Mouse (Mus musculus) gastrocnemius, adult 18-20 months (tissue): ENCODE data around the gene Gm13103. TPM values are rescaled to one million over a fixed set of nuclear protein-coding genes. Genes with fewer than 3 reads are reported as not detected.
"Not testable (repeated sequence)": the region's sequence is repeated elsewhere in the genome, so short reads cannot be mapped to it uniquely, and the experiment has no call there.

Source experiments
- DNase-seq: peaks from one replicate; pipeline ENCODE4 v3.0.0; 2021; ENCODE audit warnings: low spot score
- long read RNA-seq, 2 experiments: library from polyadenylated mRNA; stranded (forward); transcript quantifications; one replicate each; pipeline ENCODE4 v2.0.0; 2021
- total RNA-seq, 2 experiments: library from RNA; stranded (reverse); gene quantifications; 2 replicates each; pipeline ENCODE4 v1.2.3; 2021

The Gm13103 gene
- not detected for total RNA-seq
- long read RNA-seq, experiment 1: 0 reads
- long read RNA-seq, experiment 2: 0 reads

DNA sequence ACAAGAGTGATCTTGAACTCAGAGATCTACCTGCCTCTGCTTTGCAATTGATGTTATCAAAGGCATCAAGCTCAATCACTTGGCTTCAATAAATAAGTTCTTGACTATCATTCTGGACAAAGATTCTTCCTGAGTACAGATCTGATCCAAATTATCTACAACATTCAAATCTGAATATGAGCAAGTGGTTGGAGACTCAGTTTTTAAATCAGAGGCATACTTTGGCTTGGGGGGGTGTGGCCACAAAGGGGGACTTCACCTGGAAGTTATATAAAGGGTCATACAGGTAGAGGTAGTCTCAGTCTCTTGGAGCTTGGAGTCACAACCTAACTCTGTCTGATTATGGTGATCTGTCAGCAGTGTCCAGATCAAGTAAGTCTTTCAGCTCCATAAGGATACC, at the start of gene Gm13103:
TSS of gene Gm13103 (plus strand) at position 301 of the 400 bp plus-strand sequence.
- not testable (repeated sequence) for DNase-seq

DNA sequence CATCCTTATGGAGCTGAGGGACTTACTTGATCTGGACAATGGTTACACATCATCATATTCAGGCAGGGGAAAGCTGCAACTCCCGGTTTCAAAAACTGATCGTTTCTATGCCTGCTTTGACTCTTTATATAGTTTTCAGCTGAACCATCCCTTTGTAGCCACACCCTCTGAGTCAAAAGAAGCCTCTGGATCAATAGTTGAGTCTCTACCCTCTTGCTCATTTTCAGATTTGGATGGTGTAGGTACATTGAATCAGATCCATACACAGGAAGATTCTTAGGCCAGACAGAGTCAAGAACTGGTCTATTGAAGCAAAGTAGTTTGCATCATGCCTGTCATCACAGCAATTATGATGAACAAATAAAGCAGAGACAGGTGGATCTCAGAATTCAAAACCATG, 30.3 kb upstream of the Gm13103 start, which contains the start of gene Gm13084:
TSS of gene Gm13084 (minus strand) at position 101 of the 400 bp plus-strand sequence.
- DNase-seq: no peak

DNA sequence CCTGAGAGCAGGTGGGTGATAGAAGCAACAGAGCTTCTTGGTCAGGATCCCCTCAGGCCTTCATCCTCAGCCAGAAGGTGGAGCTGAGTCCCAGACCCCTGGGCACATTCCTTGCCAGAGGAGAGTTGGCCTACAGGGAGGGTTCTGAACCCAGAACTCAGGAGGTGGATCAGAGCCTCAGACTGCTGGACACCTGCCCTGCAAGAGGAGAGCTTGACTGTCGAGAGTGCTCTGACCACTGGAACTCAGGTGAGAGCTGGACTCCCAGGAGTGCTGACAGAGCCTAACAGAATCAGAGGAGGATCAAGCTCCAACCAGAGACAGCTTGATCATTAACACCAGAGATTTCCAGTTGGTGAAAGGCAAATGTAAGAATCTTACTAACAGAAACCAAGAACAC, 36.1 kb downstream of the Gm13103 start:
- not testable (repeated sequence) for DNase-seq

DNA sequence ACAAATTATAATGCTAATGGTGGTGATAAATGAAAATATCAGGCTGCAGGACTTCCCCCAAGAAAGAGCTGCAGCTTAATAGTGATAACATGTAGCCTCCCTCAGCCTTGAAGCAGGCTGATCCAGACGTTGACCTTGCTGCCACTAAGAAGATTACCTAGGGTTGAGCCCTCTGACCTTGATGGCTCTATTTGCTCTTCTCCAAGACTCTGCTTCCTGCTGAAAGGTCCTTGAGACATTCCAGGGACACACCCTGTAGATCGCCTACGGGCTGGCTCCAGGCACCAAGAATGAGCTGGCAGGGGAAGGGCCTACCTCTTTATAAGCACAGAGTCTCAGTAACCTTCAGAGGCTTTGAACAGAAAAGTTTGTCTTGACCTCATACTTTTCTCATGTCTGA, 48.1 kb downstream of the Gm13103 start:
- DNase-seq: not testable (repeated sequence)

DNA sequence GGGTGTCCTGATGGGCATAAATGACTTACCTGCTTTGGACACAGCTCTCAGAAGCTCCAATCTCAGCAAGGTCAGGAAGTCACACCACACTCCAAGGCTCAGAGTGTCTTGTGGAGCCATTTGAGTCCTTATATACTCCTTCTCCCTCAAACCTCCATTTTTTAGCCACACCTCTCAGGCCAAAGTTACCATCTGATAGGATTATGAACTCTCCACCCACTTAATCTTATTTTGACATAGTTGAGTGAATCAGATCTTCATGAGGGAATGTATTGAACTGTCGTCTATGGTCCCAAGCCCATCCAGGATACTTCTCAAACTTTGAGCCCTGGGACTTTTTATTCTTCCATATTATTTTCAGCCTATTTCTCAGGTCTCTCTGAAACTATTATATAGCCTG, 54.0 kb downstream of the Gm13103 start, which contains the start of gene Pramef6:
TSS of gene Pramef6 (minus strand) at position 101 of the 400 bp plus-strand sequence.
- not testable (repeated sequence) for DNase-seq

Other genes with a start within 250 kb of the Gm13103 start
- not detected for gene Gm13083, start 231.5 kb upstream of the Gm13103 start, total RNA-seq
- not detected for gene Gm13088, start 189.3 kb upstream of the Gm13103 start, total RNA-seq
- not detected for gene Gm13089, start 143.8 kb upstream of the Gm13103 start, total RNA-seq
- gene Gm13078, start 127.0 kb upstream of the Gm13103 start, total RNA-seq: not detected
- gene Gm13023, start 57.1 kb upstream of the Gm13103 start, total RNA-seq: not detected
- gene Gm13084, start 30.4 kb upstream of the Gm13103 start, total RNA-seq: not detected
- gene Pramef6, start 53.9 kb downstream of the Gm13103 start, total RNA-seq: not detected
- gene Pramef25, start 104.5 kb downstream of the Gm13103 start, total RNA-seq: not detected
- not detected for gene Gm13101, start 120.5 kb downstream of the Gm13103 start, total RNA-seq
- not detected for gene Pramef17, start 147.9 kb downstream of the Gm13103 start, total RNA-seq
- not detected for gene Pramel4, start 212.6 kb downstream of the Gm13103 start, total RNA-seq